Mouse (Mus musculus): ENCODE data around the gene Vgf. TPM values are rescaled to one million over a fixed set of nuclear protein-coding genes. Genes with fewer than 3 reads are reported as not detected.

Vgf gene
- polyA plus RNA-seq, 1 experiment from 2014 or later: 0.32 TPM

DNA sequence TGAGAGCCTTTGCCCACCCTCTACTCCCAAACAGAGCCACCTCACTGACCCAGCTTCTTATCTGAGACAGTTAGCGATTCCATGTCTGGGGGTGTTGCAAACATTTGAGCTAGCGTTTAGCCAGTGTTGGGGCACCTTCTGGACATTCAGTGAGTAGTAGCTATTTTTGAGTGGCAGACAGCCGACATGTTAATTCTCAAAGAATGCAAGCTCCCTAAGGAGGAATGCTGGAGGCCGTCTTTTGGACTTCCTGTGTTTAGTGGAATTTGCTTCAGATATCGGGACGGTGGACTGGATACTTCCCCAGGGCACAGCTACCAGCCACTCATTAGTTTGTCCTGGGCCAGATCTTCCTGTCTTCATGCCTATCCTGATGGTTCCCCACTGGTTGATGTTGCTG is 52.4 kb downstream of the Vgf start:
- no peaks in the 10 kb centered on the region for H3K36me3 ChIP-seq (ENCODE audit: control insufficient read depth, insufficient read depth, low read length)
- H3K9me3 ChIP-seq (ENCODE audit: control insufficient read depth, low read length): no peaks in the 10 kb centered on the region
- no peak overlapping the region for H3K27ac ChIP-seq (ENCODE audit: low read depth, low read length)
- no peak overlapping the region for H3K4me2 ChIP-seq (ENCODE audit: low read depth, low read length, severe bottlenecking)
- DNase-seq (ENCODE audit: low spot score): no peak
- no peak for ATAC-seq (replicated peaks; ENCODE audit: low FRiP score)
- H3K27me3 ChIP-seq (ENCODE audit: control insufficient read depth, insufficient read depth, low read length): no peaks in the 10 kb centered on the region
- WGBS: 84% methylated on average over 6 of the region's 6 CpGs
- no peak overlapping the region for H3K9ac ChIP-seq (ENCODE audit: low read length)
- no peaks in the 10 kb centered on the region for H3K4me1 ChIP-seq (replicated peaks; ENCODE audit: control insufficient read depth, insufficient read depth, low read length)
- no peak overlapping the region for H3K4me3 ChIP-seq (ENCODE audit: low read depth, low read length)

DNA sequence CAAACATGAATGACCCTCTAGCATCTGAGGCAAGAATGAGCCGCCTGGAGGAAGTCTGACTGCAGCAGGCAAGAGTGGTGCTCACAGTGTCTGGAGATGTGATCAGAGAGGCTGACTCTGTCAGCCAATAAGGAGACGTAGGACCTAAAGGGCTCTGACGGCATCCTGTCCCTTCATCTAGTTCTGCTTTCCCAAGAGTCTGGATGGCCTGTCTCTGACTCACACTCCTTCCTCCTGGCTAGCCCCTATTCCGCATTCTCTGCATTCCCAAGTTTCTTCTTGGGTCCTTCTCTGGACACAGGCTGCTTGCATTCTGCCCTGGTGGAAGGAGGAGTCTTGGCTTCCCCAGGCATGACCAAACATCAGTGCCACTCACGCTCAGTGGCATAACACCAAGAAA is 53.7 kb downstream of the Vgf start:
- H3K9me3 ChIP-seq (ENCODE audit: control insufficient read depth, low read length): no peaks in the 10 kb centered on the region
- 65% methylated on average over 5 of the region's 5 CpGs for WGBS
- H3K27ac ChIP-seq (ENCODE audit: low read depth, low read length): no peak overlapping the region
- H3K4me3 ChIP-seq (ENCODE audit: low read depth, low read length): no peak overlapping the region
- no peak overlapping the region for H3K4me2 ChIP-seq (ENCODE audit: low read depth, low read length, severe bottlenecking)
- no peaks in the 10 kb centered on the region for H3K27me3 ChIP-seq (ENCODE audit: control insufficient read depth, insufficient read depth, low read length)
- DNase-seq (ENCODE audit: low spot score) (no peak), ATAC-seq (replicated peaks; ENCODE audit: low FRiP score) (no peak)
- H3K9ac ChIP-seq (ENCODE audit: low read length): no peak overlapping the region
- no peaks in the 10 kb centered on the region for H3K4me1 ChIP-seq (replicated peaks; ENCODE audit: control insufficient read depth, insufficient read depth, low read length)
- H3K36me3 ChIP-seq (ENCODE audit: control insufficient read depth, insufficient read depth, low read length): no peaks in the 10 kb centered on the region

MicroRNA genes within 50 kb of the gene (microRNA counts, 519-probe panel; counts per million panel counts)
- microRNA mmu-miR-702: 31.2 counts per million

Small RNA genes within 50 kb of the gene (microRNA-seq; reads per million reads assigned to microRNA genes)
- 80.8 reads per million, percentile 32 among the genes with 10 or more reads in this experiment for gene Mir702 (ENCODE audit: insufficient number of aligned reads)

Other genes starting within 250 kb of the Vgf start
- gene Col26a1, start 143.2 kb upstream of the Vgf start, polyA plus RNA-seq (2014; fragmentation: Nextera tagmentation; extraction: Ambion mirVana): 35.1 and 40.6 TPM in 2 replicates
- 105 and 112 TPM in 2 replicates for gene Ift22, start 118.2 kb upstream of the Vgf start, polyA plus RNA-seq (2014; fragmentation: Nextera tagmentation; extraction: Ambion mirVana)
- gene Fis1, start 73.1 kb upstream of the Vgf start, polyA plus RNA-seq (2014; fragmentation: Nextera tagmentation; extraction: Ambion mirVana): 277 and 287 TPM in 2 replicates
- 0.24 TPM in 1 of 2 replicates, not detected in the other for gene Cldn15, start 59.8 kb upstream of the Vgf start, polyA plus RNA-seq (2014; fragmentation: Nextera tagmentation; extraction: Ambion mirVana)
- 29.1 and 30.7 TPM in 2 replicates for gene Plod3, start 39.4 kb upstream of the Vgf start, polyA plus RNA-seq (2014; fragmentation: Nextera tagmentation; extraction: Ambion mirVana)
- 93.4 and 99.5 TPM in 2 replicates for gene Znhit1, start 38.4 kb upstream of the Vgf start, polyA plus RNA-seq (2014; fragmentation: Nextera tagmentation; extraction: Ambion mirVana)
- 187 and 207 TPM in 2 replicates for gene Ap1s1, start 19.7 kb downstream of the Vgf start, polyA plus RNA-seq (2014; fragmentation: Nextera tagmentation; extraction: Ambion mirVana)
- 0.20 TPM in 1 of 2 replicates, not detected in the other for gene Serpine1, start 45.9 kb downstream of the Vgf start, polyA plus RNA-seq (2014; fragmentation: Nextera tagmentation; extraction: Ambion mirVana)
- gene Trim56, start 89.8 kb downstream of the Vgf start, polyA plus RNA-seq (2014; fragmentation: Nextera tagmentation; extraction: Ambion mirVana): 6.2 and 7.6 TPM in 2 replicates
- gene Muc3, start 122.9 kb downstream of the Vgf start, polyA plus RNA-seq (2014; fragmentation: Nextera tagmentation; extraction: Ambion mirVana): not detected in 2 replicates
- gene Muc3a, start 186.0 kb downstream of the Vgf start, polyA plus RNA-seq (2014; fragmentation: Nextera tagmentation; extraction: Ambion mirVana): not detected in 2 replicates

Data from forebrain, embryonic 11.5 days (tissue).